Mouse (Mus musculus) right cerebral cortex, adult 18-20 months (tissue): ENCODE data around the gene St6galnac5.

Experiments used
- DNase-seq: peaks from one replicate; pipeline ENCODE4 v3.0.0; 2022; ENCODE audit warnings: mixed read lengths

St6galnac5 gene

GRCm38 (mm10) chr3:152912216-152913101 lies 69.6 kb downstream of the St6galnac5 start:
- DNase-seq: no peak

- DNase-seq: no peak
Observed at GRCm38 (mm10) chr3:152911578-152911977, 70.5 kb downstream of the St6galnac5 start.

- no peak for DNase-seq
Observed at GRCm38 (mm10) chr3:152907683-152908082, 74.4 kb downstream of the St6galnac5 start.

GRCm38 (mm10) chr3:152907087-152907486 lies 75.0 kb downstream of the St6galnac5 start:
- peak; percentile 28 for DNase-seq

GRCm38 (mm10) chr3:152905800-152906199 lies 76.2 kb downstream of the St6galnac5 start:
- no peak for DNase-seq

- DNase-seq: no peak
Observed at GRCm38 (mm10) chr3:152905026-152905425, 77.0 kb downstream of the St6galnac5 start.

GRCm38 (mm10) chr3:152898906-152899305 lies 83.1 kb downstream of the St6galnac5 start:
- no peak for DNase-seq

GRCm38 (mm10) chr3:152897196-152897595 lies 84.8 kb downstream of the St6galnac5 start:
- DNase-seq: no peak

- no peak for DNase-seq
Observed at GRCm38 (mm10) chr3:152896111-152896510, 85.9 kb downstream of the St6galnac5 start.

GRCm38 (mm10) chr3:152894935-152895334 lies 87.1 kb downstream of the St6galnac5 start:
- no peak for DNase-seq

GRCm38 (mm10) chr3:152888116-152888515 lies 93.9 kb downstream of the St6galnac5 start:
- no peak for DNase-seq

- DNase-seq: no peak
Observed at GRCm38 (mm10) chr3:152886749-152887148, 95.3 kb downstream of the St6galnac5 start.

GRCm38 (mm10) chr3:152883556-152883955 lies 98.5 kb downstream of the St6galnac5 start:
- DNase-seq: no peak

GRCm38 (mm10) chr3:152881706-152882105 lies 100.3 kb downstream of the St6galnac5 start:
- no peak for DNase-seq

- peak; percentile 42 for DNase-seq
Observed at GRCm38 (mm10) chr3:152880121-152880835, 101.8 kb downstream of the St6galnac5 start.

GRCm38 (mm10) chr3:152875723-152876290 lies 106.2 kb downstream of the St6galnac5 start:
- DNase-seq: no peak

GRCm38 (mm10) chr3:152874431-152875355 lies 107.4 kb downstream of the St6galnac5 start:
- peak; percentile 45 for DNase-seq

- DNase-seq: no peak
Observed at GRCm38 (mm10) chr3:152872596-152872995, 109.5 kb downstream of the St6galnac5 start.

- DNase-seq: no peak
Observed at GRCm38 (mm10) chr3:152872054-152872453, 110.0 kb downstream of the St6galnac5 start.

- peak; percentile 66 for DNase-seq
Observed at GRCm38 (mm10) chr3:152867654-152868525, 114.2 kb downstream of the St6galnac5 start.
